Mouse (Mus musculus) MEL (cell line): ENCODE measurements around the gene Cldn4. TPM values are rescaled to one million over a fixed set of nuclear protein-coding genes. Genes with fewer than 3 reads are reported as not detected.

Source experiments
- DNase-seq: peaks from one replicate; pipeline ENCODE4 v3.0.0; 2011; ENCODE audit warnings: low read depth, low spot score
- H3K27ac ChIP-seq: 2 replicates; pipeline ENCODE4 v1.5.1; 2012; ENCODE audit warnings: low read depth, mild to moderate bottlenecking, control low read depth, low read length, moderate library complexity; ENCODE audit not compliant: control insufficient read depth
- H3K27me3 ChIP-seq, 2 experiments: fragments of 150-350 bp in 1 of 2; sonication (generic) in 1 of 2; 2 replicates each; pipeline ENCODE4 v1.6.1; 2012; ENCODE audit warnings: low read length in 2 of 2, mild to moderate bottlenecking in 2 of 2, improper control_type of control experiment in 1 of 2, moderate library complexity in 1 of 2; ENCODE audit not compliant: insufficient read depth in 2 of 2, control insufficient read depth in 1 of 2
- H3K36me3 ChIP-seq, 2 experiments: 2 replicates each; pipeline ENCODE4 v1.6.1; 2012 to 2014; ENCODE audit warnings: low read length in 2 of 2, improper control_type of control experiment in 1 of 2, inconsistent platforms in 1 of 2, mild to moderate bottlenecking in 1 of 2; ENCODE audit not compliant: insufficient read depth in 2 of 2, control insufficient read depth in 1 of 2
- H3K4me1 ChIP-seq, 2 experiments: fragments of 150-350 bp in 1 of 2; sonication (generic) in 1 of 2; 2 replicates each; pipeline ENCODE4 v1.6.1; 2012; ENCODE audit warnings: low read length in 2 of 2, improper control_type of control experiment in 1 of 2, mild to moderate bottlenecking in 1 of 2; ENCODE audit not compliant: insufficient read depth in 2 of 2, control insufficient read depth in 1 of 2
- H3K4me3 ChIP-seq, 2 experiments: fragments of 150-350 bp in 1 of 2; sonication (generic) in 1 of 2; 2 replicates each; pipeline ENCODE4 v1.5.1; 2012; ENCODE audit warnings: low read depth in 2 of 2, low read length in 2 of 2, mild to moderate bottlenecking in 2 of 2, moderate library complexity in 2 of 2, control low read depth in 1 of 2, improper control_type of control experiment in 1 of 2; ENCODE audit not compliant: control insufficient read depth in 1 of 2, insufficient read depth in 1 of 2
- H3K79me2 ChIP-seq: 2 replicates; pipeline ENCODE4 v1.6.1; 2012; ENCODE audit warnings: mild to moderate bottlenecking, low read length, moderate library complexity; ENCODE audit not compliant: control insufficient read depth, poor library complexity, insufficient read depth
- H3K9ac ChIP-seq: 2 replicates; pipeline ENCODE4 v1.6.1; 2012; ENCODE audit warnings: low read depth, mild to moderate bottlenecking, control low read depth, low read length, moderate library complexity; ENCODE audit not compliant: control insufficient read depth, poor library complexity, severe bottlenecking
- H3K9me3 ChIP-seq: fragments of 150-350 bp; sonication (generic); replicated peaks from 2 replicates; pipeline ENCODE4 v1.6.1; 2012; ENCODE audit warnings: mild to moderate bottlenecking, low read length, improper control_type of control experiment, moderate library complexity; ENCODE audit not compliant: insufficient read depth
- BHLHE40 ChIP-seq: IDR thresholded peaks from 2 replicates; pipeline ENCODE4 v1.6.1; 2012; ENCODE audit warnings: low read depth, mild to moderate bottlenecking, inconsistent platforms, low read length, improper control_type of control experiment, borderline replicate concordance
- CHD1 ChIP-seq: IDR thresholded peaks from 2 replicates; pipeline ENCODE4 v1.6.1; 2012; ENCODE audit warnings: low read depth, mild to moderate bottlenecking, inconsistent platforms, low read length, improper control_type of control experiment
- CHD2 ChIP-seq: IDR thresholded peaks from 2 replicates; pipeline ENCODE4 v1.6.1; 2011; ENCODE audit warnings: low read length, improper control_type of control experiment
- CTCF ChIP-seq, 3 experiments: IDR thresholded peaks in 2 of 3; conservative IDR thresholded peaks in 1 of 3; 2 replicates each; pipeline ENCODE4 v1.5.1; 2011 to 2012; ENCODE audit warnings: low read length in 3 of 3, low read depth in 2 of 3, mild to moderate bottlenecking in 2 of 3, improper control_type of control experiment in 1 of 3, inconsistent platforms in 1 of 3, mixed read lengths in 1 of 3, moderate library complexity in 1 of 3; ENCODE audit not compliant: control insufficient read depth in 1 of 3, insufficient read depth in 1 of 3, poor library complexity in 1 of 3, severe bottlenecking in 1 of 3
- E2F4 ChIP-seq: IDR thresholded peaks from 2 replicates; pipeline ENCODE4 v1.6.1; 2011; ENCODE audit warnings: low read depth, low read length, improper control_type of control experiment, borderline replicate concordance
- EP300 ChIP-seq, 2 experiments: IDR thresholded peaks; 2 replicates each; pipeline ENCODE4 v1.6.1; 2011; ENCODE audit warnings: improper control_type of control experiment in 2 of 2, low read length in 2 of 2, low read depth in 1 of 2, mild to moderate bottlenecking in 1 of 2
- ETS1 ChIP-seq: IDR thresholded peaks from 2 replicates; pipeline ENCODE4 v1.6.1; 2012; ENCODE audit warnings: low read depth, mild to moderate bottlenecking, inconsistent platforms, low read length, improper control_type of control experiment, moderate library complexity
- GABPA ChIP-seq: IDR thresholded peaks from 2 replicates; pipeline ENCODE4 v1.6.1; 2012; ENCODE audit warnings: low read depth, mild to moderate bottlenecking, inconsistent platforms, low read length, improper control_type of control experiment, moderate library complexity
- GATA1 ChIP-seq: IDR thresholded peaks from 2 replicates; pipeline ENCODE4 v1.6.1; 2011; ENCODE audit warnings: low read depth, low read length, improper control_type of control experiment
- HCFC1 ChIP-seq: IDR thresholded peaks from 2 replicates; pipeline ENCODE4 v1.6.1; 2012; ENCODE audit warnings: low read depth, mild to moderate bottlenecking, inconsistent platforms, low read length, improper control_type of control experiment, moderate library complexity
- JUND ChIP-seq: IDR thresholded peaks from 2 replicates; pipeline ENCODE4 v1.6.1; 2011; ENCODE audit warnings: low read depth, mild to moderate bottlenecking, improper control_type of control experiment, low read length
- KAT2A ChIP-seq: conservative IDR thresholded peaks from 2 replicates; pipeline ENCODE4 v1.6.1; 2012; ENCODE audit warnings: low read depth, low read length, improper control_type of control experiment, inconsistent platforms
- MAFK ChIP-seq: IDR thresholded peaks from 2 replicates; pipeline ENCODE4 v1.6.1; 2011; ENCODE audit warnings: low read depth, mild to moderate bottlenecking, low read length, improper control_type of control experiment, borderline replicate concordance
- MAX ChIP-seq: IDR thresholded peaks from 2 replicates; pipeline ENCODE4 v1.6.1; 2011; ENCODE audit warnings: low read length, improper control_type of control experiment
- MAZ ChIP-seq: IDR thresholded peaks from 2 replicates; pipeline ENCODE4 v1.6.1; 2012; ENCODE audit warnings: low read depth, mild to moderate bottlenecking, inconsistent platforms, low read length, improper control_type of control experiment
- MEF2A ChIP-seq: IDR thresholded peaks from 2 replicates; pipeline ENCODE4 v1.6.1; 2014; ENCODE audit warnings: low read depth, mild to moderate bottlenecking, inconsistent platforms, low read length, improper control_type of control experiment; ENCODE audit not compliant: poor library complexity, insufficient replicate concordance, severe bottlenecking; ENCODE audit errors: extremely low read depth
- MXI1 ChIP-seq: IDR thresholded peaks from 2 replicates; pipeline ENCODE4 v1.6.1; 2011; ENCODE audit warnings: mild to moderate bottlenecking, low read depth, low read length, improper control_type of control experiment
- MYB ChIP-seq: IDR thresholded peaks from 2 replicates; pipeline ENCODE4 v1.6.1; 2011; ENCODE audit warnings: mild to moderate bottlenecking, low read depth, low read length, improper control_type of control experiment
- MYC ChIP-seq: IDR thresholded peaks from 2 replicates; pipeline ENCODE4 v1.6.1; 2011; ENCODE audit warnings: low read depth, mild to moderate bottlenecking, low read length, improper control_type of control experiment, moderate library complexity
- NELFE ChIP-seq: IDR thresholded peaks from 2 replicates; pipeline ENCODE4 v1.6.1; 2011; ENCODE audit warnings: low read depth, low read length, improper control_type of control experiment
- POLR2A ChIP-seq, 2 experiments: IDR thresholded peaks; 2 replicates each; pipeline ENCODE4 v1.6.1; 2011 to 2012; ENCODE audit warnings: low read length in 2 of 2, mild to moderate bottlenecking in 2 of 2, control low read depth in 1 of 2, improper control_type of control experiment in 1 of 2, low read depth in 1 of 2, moderate library complexity in 1 of 2; ENCODE audit not compliant: control insufficient read depth in 1 of 2, insufficient read depth in 1 of 2, poor library complexity in 1 of 2
- POLR2AphosphoS2 ChIP-seq: IDR thresholded peaks from 2 replicates; pipeline ENCODE4 v1.6.1; 2011; ENCODE audit warnings: low read length, improper control_type of control experiment
- POLR2AphosphoS5 ChIP-seq: IDR thresholded peaks from 2 replicates; pipeline ENCODE4 v1.6.1; 2012; ENCODE audit warnings: low read depth, borderline replicate concordance, mild to moderate bottlenecking, inconsistent platforms, low read length, moderate library complexity, mixed read lengths
- RAD21 ChIP-seq: IDR thresholded peaks from 2 replicates; pipeline ENCODE4 v1.6.1; 2011; ENCODE audit warnings: mild to moderate bottlenecking, low read depth, low read length, improper control_type of control experiment
- RCOR1 ChIP-seq: IDR thresholded peaks from 2 replicates; pipeline ENCODE4 v1.6.1; 2012; ENCODE audit warnings: low read depth, mild to moderate bottlenecking, inconsistent platforms, low read length, improper control_type of control experiment
- SIN3A ChIP-seq: IDR thresholded peaks from 2 replicates; pipeline ENCODE4 v1.6.1; 2012; ENCODE audit warnings: low read length, improper control_type of control experiment, inconsistent platforms
- SMC3 ChIP-seq: IDR thresholded peaks from 2 replicates; pipeline ENCODE4 v1.6.1; 2011; ENCODE audit warnings: low read depth, low read length, improper control_type of control experiment
- TAL1 ChIP-seq: IDR thresholded peaks from 2 replicates; pipeline ENCODE4 v1.6.1; 2012; ENCODE audit warnings: mild to moderate bottlenecking, inconsistent platforms, low read length, moderate library complexity, mixed read lengths
- TBP ChIP-seq: IDR thresholded peaks from 2 replicates; pipeline ENCODE4 v1.8.0; 2011; ENCODE audit warnings: low read depth, low read length, improper control_type of control experiment
- TCF12 ChIP-seq: IDR thresholded peaks from 2 replicates; pipeline ENCODE4 v1.6.1; 2014; ENCODE audit warnings: low read depth, mild to moderate bottlenecking, inconsistent platforms, low read length, improper control_type of control experiment, moderate library complexity
- UBTF ChIP-seq: IDR thresholded peaks from 2 replicates; pipeline ENCODE4 v1.6.1; 2012; ENCODE audit warnings: low read depth, mild to moderate bottlenecking, inconsistent platforms, low read length, improper control_type of control experiment, moderate library complexity, borderline replicate concordance; ENCODE audit not compliant: insufficient read depth
- USF1 ChIP-seq: IDR thresholded peaks from 2 replicates; pipeline ENCODE4 v1.6.1; 2014; ENCODE audit warnings: low read depth, mild to moderate bottlenecking, inconsistent platforms, low read length, improper control_type of control experiment, moderate library complexity
- USF2 ChIP-seq, 2 experiments: IDR thresholded peaks; 2 replicates each; pipeline ENCODE4 v1.6.1; 2011 to 2012; ENCODE audit warnings: improper control_type of control experiment in 2 of 2, low read length in 2 of 2, borderline replicate concordance in 1 of 2, inconsistent platforms in 1 of 2, low read depth in 1 of 2, mild to moderate bottlenecking in 1 of 2; ENCODE audit not compliant: insufficient read depth in 1 of 2
- ZC3H11A ChIP-seq: IDR thresholded peaks from 2 replicates; pipeline ENCODE4 v1.6.1; 2012; ENCODE audit warnings: low read depth, mild to moderate bottlenecking, inconsistent platforms, low read length, improper control_type of control experiment
- ZKSCAN1 ChIP-seq: IDR thresholded peaks from 2 replicates; pipeline ENCODE4 v1.6.1; 2012; ENCODE audit warnings: low read depth, mild to moderate bottlenecking, inconsistent platforms, low read length, improper control_type of control experiment, moderate library complexity
- ZMIZ1 ChIP-seq: IDR thresholded peaks from 2 replicates; pipeline ENCODE4 v1.6.1; 2012; ENCODE audit warnings: low read depth, mild to moderate bottlenecking, inconsistent platforms, low read length, improper control_type of control experiment, moderate library complexity
- ZNF384 ChIP-seq: IDR thresholded peaks from 2 replicates; pipeline ENCODE4 v1.6.1; 2012; ENCODE audit warnings: low read depth, mild to moderate bottlenecking, inconsistent platforms, low read length, improper control_type of control experiment
- polyA plus RNA-seq, 2 experiments: library from polyadenylated mRNA; stranded (reverse) in 1 of 2; unstranded in 1 of 2; fragments of >175 nt in 1 of 2; fragments of >200 nt in 1 of 2; gene quantifications; 2 replicates each; pipeline versions ENCODE4 v1.2.1 to v1.2.4; 2012; ENCODE audit warnings: low replicate concordance in 2 of 2, low read depth in 1 of 2; ENCODE audit not compliant: insufficient read length in 2 of 2, insufficient read depth in 1 of 2, missing spikeins in 1 of 2
- total RNA-seq: library from RNA; depleted of rRNA; stranded (reverse); fragments of 300-350 nt; gene quantifications from 2 replicates; pipeline ENCODE4 v1.2.3, GENCODE M21; 2012

The Cldn4 gene
- total and polyA plus RNA-seq, 3 experiments, result 0.04 to 0.08 TPM; not detected in 1

DNA sequence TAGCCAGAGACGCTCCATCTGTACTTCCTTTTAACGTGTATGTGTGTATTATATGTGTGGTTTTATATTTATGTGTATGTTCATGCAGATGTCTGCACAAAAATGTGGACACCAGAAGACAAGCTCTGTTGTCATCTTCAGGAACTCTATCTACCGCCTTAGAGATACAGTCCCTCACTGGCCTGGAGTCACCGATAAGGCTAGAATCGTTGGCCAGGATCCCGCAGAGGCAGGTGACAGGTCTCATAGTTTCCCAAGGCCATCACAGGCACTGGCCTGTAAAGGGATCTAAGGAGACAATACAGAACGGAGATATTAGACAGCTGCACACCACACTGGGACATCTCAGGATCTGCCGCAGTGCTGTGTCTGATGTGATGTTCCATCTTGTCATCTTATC, 25.6 kb downstream of the Cldn4 start:
- H3K4me3 ChIP-seq, result no peak overlapping the region

DNA sequence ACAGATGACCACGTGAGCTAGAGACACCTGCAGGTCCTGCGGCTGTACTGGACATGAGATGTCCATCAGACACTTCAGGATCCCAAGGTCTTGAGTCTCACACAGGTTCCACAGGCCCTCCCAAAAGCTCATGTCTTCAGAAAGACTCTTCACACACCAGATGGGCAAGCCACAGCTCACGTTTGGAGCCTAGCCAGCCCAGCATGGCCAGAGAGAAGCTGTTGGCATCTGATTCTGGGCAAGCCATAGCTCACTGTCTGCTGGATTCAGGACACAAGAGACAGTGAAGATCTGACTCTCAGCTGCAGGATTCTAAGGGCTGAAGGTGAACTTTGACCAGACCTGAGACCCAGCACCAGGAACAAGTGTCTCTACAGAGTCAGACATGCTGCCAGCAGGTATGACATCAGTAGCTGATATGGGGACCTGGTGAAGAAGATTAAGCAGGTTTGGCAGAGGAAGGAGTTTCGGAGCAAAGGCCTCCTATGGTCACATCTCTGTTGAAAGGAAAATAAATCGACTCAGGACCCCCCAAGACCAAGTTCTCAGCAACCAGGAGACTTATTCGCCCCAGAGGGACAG, 26.5 kb downstream of the Cldn4 start:
- no peak overlapping the region for H3K4me3 ChIP-seq
- peaks cover 0 to 34% of the 10 kb centered on the region in 2 experiments; a peak in 2 of 4 replicates for H3K36me3 ChIP-seq
- peak overlapping the region; percentile 50 for H3K27ac ChIP-seq
- no peaks in the 10 kb centered on the region for H3K9me3 ChIP-seq
- H3K79me2 ChIP-seq, result no peaks in the 10 kb centered on the region
- H3K9ac ChIP-seq, result 0 out of 2 replicates have a peak overlapping the region, but pooled peaks have one; percentile 17
- H3K27me3 ChIP-seq, result no peaks in the 10 kb centered on the region
- DNase-seq, result peak; percentile 46
- H3K4me1 ChIP-seq, result peaks cover 17 to 43% of the 10 kb centered on the region in 2 experiments
- TF ChIP-seq CTCF (IDR thresholded peaks at IDR 0.05 in 2 of 3, conservative IDR thresholded peaks at IDR 0.05 in 1 of 3; ENCODE audit: control insufficient read depth in 1 of 3, insufficient read depth in 1 of 3, low read depth in 2 of 3, low read length in 3 of 3, poor library complexity in 1 of 3, severe bottlenecking in 1 of 3) (no peak), MYB (no peak), NELFE (no peak), TCF12 (peak; percentile 73; the same call in 1 of the 2 replicates), CHD1 (no peak), CHD2 (no peak), POLR2A (IDR thresholded peaks at IDR 0.05; ENCODE audit: control insufficient read depth in 1 of 2, insufficient read depth in 1 of 2, low read depth in 1 of 2, low read length in 2 of 2, poor library complexity in 1 of 2) (no peak), HCFC1 (no peak), RAD21 (no peak), EP300 (IDR thresholded peaks at IDR 0.05; ENCODE audit: low read depth in 1 of 2, low read length in 2 of 2) (peak; percentile 43 to 48; a peak in 2 of 4 replicates), JUND (no peak), TBP (no peak), TAL1 (peak; percentile 37), ZMIZ1 (no peak), ETS1 (peak; percentile 59; the same call in 1 of the 2 replicates), BHLHE40 (peak; percentile 85), MAFK (no peak), ZKSCAN1 (no peak), GATA1 (peak; percentile 65)

More for the DNA sequence above, 25.6 kb downstream of the Cldn4 start:
- H3K9ac ChIP-seq, result no peak overlapping the region
- peaks cover 0 to under 1% of the 10 kb centered on the region in 2 experiments; a peak in 2 of 4 replicates for H3K27me3 ChIP-seq
- peaks cover 12 to 35% of the 10 kb centered on the region in 2 experiments for H3K4me1 ChIP-seq
- H3K36me3 ChIP-seq, result peaks cover 0 to 27% of the 10 kb centered on the region in 2 experiments; a peak in 2 of 4 replicates
- DNase-seq, result peak; percentile 68
- TF ChIP-seq TAL1, result peak; percentile 80
- no peak for TF ChIP-seq SMC3
- TF ChIP-seq GATA1, result peak; percentile 86
- TF ChIP-seq KAT2A, result no peak
- peak; percentile 52; the same call in 1 of the 2 replicates for TF ChIP-seq USF1
- no peak for TF ChIP-seq MEF2A
- no peak for TF ChIP-seq MAZ
- TF ChIP-seq RCOR1, result peak; percentile 9; the same call in 1 of the 2 replicates
- TF ChIP-seq MAFK, result no peak
- TF ChIP-seq ZNF384, result no peak
- no peak for TF ChIP-seq GABPA
- TF ChIP-seq ZC3H11A, result no peak
- peak; percentile 67 to 89 for TF ChIP-seq EP300 (IDR thresholded peaks at IDR 0.05; ENCODE audit: low read depth in 1 of 2, low read length in 2 of 2)
- TF ChIP-seq TBP, result no peak
- TF ChIP-seq CHD1, result no peak
- no peak for TF ChIP-seq HCFC1
- TF ChIP-seq MYC, result no peak
- no peak for TF ChIP-seq E2F4
- no peak for TF ChIP-seq POLR2AphosphoS2
- TF ChIP-seq SIN3A, result 0 out of 2 replicates have a peak, but pooled peaks have one; percentile 24
- no peak for TF ChIP-seq NELFE
- no peak for TF ChIP-seq CHD2
- peak; percentile 95 for TF ChIP-seq TCF12
- TF ChIP-seq UBTF, result no peak
- TF ChIP-seq MXI1, result peak; percentile 28; the same call in 1 of the 2 replicates
- TF ChIP-seq ZKSCAN1, result no peak
- no peak for TF ChIP-seq MAX
- no peak for TF ChIP-seq MYB
- peak; percentile 84; the same call in 1 of the 2 replicates for TF ChIP-seq BHLHE40
- TF ChIP-seq POLR2AphosphoS5, result no peak
- TF ChIP-seq ZMIZ1, result no peak
- TF ChIP-seq ETS1, result peak; percentile 88
- no peak for TF ChIP-seq USF2 (IDR thresholded peaks at IDR 0.05; ENCODE audit: borderline replicate concordance in 1 of 2, insufficient read depth in 1 of 2, low read depth in 1 of 2, low read length in 2 of 2)
- H3K9me3 ChIP-seq, result no peaks in the 10 kb centered on the region
- H3K79me2 ChIP-seq, result no peaks in the 10 kb centered on the region
- H3K27ac ChIP-seq, result peak overlapping the region; percentile 50
